Mouse (Mus musculus) left cerebral cortex, adult 8-10 months (tissue): ENCODE data around the gene Pitx2. TPM values are rescaled to one million over a fixed set of nuclear protein-coding genes. Genes with fewer than 3 reads are reported as not detected.

Experiments used
- DNase-seq, 2 experiments: peaks; one replicate each; pipeline ENCODE4 v3.0.0; 2022; ENCODE audit warnings: low spot score in 2 of 2
- total RNA-seq, 4 experiments: library from RNA; stranded (reverse); gene quantifications; 2 replicates each; pipeline ENCODE4 v1.2.4; 2022

Pitx2 gene
- total RNA-seq = not detected

DNA sequence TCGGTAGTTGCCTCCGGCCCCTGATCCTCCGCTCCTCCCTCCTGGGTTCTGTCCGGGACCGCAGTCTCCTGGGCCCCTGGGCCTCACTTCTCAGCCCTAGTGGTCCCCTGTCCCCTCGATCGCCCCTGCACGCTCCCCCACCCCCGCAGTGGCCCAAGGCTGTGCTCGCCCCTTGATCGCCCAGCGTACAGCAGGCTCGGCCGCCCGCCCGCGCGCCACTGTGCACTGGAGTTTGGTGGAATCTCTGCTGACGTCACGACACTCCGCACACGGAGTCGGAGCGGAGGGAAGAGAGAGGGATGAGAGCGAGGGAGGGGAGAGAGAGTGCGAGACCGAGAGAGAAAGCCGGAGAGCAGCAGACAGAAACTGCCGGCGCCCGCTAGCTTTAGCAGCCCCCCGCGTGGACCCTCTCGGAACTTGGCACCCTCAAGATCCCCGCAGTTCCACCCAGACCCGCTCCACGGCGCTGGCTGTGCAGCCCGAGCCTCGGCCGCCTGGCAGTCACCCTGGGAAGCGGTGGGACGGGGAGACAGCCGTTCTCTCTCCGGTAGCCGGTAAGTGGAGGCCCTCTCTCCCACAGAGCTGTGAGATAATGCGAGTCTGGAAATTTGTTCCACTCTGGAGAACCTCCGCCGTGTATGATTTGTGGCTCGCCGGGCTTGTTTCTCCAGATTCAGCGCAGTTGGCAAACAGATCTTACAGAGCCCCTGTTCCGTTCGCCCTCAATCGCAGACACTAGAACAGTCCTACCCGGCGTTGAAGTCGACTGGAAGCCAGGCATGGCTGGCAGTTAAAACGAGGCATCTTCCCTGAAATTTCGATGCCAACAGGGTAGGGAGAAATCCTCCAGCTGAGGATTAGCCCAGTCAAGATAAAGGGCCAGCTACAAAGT is at the start of gene Pitx2:
Gene Pitx2 (plus strand): TSS at position 270 of the 892 bp plus-strand sequence.
- no peak for DNase-seq

DNA sequence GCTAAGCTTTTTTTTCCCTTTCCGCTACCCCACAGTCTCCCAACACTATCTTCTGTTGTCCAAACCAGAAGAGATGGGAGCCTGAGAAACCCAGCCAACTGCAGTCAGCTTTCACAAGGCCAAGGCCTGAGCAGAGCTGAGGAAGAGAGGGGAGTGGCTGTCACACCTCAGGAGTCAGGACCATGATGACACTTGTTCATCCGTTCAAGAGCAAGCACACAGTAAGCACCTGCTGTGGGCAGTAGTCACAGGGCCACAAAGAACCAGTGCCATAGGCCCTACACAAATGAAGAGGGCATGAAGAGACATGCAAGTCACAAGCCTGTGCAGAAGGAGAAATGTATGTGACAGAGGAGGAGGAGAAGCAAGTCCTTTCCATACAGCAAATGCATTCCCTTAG is 49.7 kb upstream of the Pitx2 start:
- DNase-seq = no peak

DNA sequence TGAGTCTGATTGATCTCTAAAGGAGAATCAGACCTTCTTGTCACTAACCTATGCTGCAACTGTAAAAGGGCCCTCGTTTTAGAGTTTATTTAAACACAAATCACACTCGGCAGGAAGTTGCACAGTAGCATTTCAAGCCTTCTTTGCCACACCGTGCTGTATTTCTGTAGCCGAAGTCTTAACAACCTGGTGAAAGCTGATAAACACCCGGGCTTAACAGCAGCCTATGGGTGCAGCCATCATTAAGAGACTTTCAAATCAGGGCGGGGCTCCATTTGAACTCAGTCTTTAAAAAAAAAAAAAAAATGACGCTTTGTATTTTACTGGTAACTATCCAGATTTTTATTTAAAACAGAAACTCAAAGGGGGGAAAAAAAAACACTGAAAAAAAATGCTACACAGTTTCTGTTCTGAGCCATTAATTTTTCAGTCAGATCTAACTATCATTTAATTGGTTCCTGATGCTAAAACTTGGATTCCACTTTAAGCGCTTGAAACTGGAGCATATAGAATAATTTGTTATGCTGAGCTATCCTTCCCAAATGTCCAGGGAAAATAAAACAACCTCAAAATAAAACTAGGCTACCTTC is 48.5 kb upstream of the Pitx2 start:
- no peak for DNase-seq

DNA sequence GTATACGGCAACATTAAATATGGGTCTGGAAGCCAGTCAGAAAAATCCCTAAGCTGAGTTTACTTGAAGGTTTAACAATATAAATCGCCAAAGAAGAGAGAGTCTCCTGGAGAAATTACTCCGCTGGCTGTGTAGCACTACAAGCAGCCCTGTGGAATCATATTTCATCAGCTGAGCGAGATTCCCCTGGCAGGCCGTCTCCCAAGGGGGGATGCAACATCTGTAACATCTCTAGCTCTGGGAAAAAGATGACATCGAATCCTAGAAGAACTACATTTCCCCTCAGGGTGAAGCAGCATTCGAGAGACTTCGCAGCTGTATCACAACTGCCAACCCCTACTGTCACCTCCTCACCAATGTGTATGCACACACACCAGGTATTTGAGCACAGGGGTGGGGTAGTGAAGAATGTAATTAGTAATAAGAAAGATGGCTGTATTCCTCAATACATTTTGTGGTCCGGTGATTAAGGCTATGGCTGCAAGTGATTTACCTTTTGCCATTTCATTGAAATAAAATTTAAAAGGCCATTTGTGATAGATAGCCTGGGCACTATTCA is 40.8 kb upstream of the Pitx2 start:
- no peak for DNase-seq

DNA sequence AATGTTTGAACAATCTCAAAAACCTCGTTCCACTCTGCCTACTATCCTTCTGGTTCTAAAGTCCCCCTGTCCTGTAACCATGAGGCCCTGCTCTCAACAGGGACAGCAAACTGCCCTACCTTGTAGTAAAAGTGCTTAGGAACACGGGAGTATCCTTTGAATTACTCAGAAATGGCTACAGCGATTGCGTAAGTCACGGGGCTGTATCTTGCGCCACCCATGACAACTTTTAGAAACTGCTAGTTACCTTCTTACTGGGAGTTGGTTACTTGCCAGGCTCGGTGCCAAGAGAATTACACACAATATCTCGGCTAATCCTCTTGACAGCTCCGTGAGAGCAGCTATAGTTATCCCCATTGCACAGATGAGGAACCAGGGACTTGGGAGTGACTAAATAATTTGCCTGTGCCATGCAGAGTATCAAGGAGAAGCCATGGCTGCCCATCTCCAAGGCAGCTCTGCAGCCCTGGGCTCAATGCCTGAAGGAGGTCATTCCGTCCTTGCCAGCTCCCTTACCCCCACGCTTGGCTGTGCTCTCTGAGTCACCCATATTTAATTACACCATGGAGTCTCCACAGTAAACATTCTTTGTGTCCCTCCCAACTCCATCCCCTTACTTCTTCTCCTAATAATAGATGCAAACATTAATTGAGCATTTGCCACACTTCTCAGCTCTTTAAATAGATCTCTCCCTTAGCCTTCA is 38.2 kb upstream of the Pitx2 start:
- no peak for DNase-seq

DNA sequence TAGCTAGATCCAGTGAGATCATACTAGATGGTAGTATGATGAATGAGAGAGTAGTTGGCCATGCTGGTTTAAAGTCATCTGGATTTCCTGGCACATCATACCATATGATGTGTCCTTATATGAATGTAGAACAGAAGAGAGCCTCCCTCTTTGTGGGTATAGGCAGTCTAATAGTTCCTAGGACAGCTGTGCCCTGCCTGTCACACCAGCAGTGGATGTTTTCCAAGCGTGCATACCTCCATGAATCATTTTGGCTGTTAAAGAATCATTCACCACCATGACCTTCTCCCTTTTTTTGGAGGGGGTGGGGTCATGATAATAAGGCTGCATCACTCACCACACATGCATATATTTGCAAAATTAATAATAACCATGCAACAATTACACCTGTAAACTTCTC is 35.4 kb upstream of the Pitx2 start:
- DNase-seq = no peak

DNA sequence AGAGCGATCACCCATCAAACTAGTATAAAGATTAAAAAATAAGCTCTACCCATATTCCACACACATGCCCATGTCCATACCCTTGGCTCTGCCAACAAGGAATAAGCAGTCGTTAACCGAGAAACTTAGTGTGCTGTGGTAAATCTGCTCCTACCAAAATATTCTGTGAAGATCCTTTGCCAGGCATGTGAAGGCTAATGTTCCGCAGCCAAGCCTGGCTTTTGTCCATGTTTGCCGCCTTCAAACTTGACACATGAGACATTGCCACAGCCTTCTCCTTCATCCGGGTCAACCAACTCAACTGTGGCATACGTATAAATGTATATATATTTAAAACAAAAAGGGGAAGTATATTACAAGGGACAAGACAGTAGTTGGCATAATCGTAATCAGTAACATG is 34.0 kb upstream of the Pitx2 start:
- no peak for DNase-seq

DNA sequence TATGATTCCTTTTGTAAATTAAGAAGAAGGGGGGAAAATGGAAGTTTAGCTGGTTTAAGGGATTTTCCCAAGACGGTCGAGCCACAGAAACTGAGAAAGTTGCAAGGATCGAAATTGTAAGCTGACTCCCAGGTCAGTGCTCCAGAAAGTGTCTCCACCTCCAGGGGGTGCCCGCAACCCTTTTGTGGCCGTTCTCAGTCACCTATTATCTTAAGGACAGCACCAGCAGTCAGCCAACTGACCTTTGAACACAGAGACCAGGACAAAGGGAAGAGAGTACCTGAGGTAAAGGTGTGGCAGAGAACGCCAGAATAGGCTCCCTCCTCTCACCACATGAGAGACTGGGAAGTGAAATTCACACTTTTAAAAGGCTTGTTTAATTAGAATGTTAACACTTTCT is 33.0 kb upstream of the Pitx2 start:
- no peak for DNase-seq

DNA sequence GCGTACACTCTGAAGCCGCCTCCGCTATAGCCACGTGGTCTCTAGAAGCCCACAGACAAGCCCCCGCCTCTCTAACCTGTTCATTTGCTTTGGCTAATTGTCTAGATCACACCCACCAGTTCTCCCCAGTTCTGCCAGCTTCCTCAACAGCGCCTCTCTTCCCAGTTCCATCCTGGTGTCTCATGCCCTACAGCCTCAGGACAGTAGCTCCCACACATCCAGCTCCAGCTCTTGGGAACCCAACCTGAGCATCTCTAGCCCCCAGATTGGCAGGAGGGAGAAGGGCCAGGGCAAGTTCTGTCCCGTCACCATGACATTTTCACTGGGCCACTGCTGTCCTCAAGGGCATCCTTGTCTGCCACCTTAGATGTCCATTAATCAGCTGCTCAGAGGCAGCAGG is 29.3 kb upstream of the Pitx2 start:
- DNase-seq = no peak

DNA sequence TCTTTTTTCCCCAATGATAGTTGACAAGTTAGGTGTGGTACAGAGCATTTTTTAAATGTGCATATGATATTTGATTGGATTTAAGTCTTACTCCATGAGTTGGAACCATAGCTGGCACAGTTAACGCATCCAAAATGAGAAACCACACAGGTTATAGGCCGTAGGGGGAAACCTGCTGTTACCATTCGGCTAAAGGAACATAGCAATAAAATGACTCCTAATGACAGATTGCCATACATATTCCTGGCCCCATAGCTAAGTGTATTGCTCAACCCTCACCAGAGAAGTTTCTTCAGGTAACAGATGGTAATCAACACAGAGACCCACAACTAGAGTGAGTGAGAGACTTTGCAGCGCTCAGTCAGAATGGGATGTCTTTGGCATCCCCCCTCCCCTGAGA is 27.9 kb upstream of the Pitx2 start:
- DNase-seq = no peak

DNA sequence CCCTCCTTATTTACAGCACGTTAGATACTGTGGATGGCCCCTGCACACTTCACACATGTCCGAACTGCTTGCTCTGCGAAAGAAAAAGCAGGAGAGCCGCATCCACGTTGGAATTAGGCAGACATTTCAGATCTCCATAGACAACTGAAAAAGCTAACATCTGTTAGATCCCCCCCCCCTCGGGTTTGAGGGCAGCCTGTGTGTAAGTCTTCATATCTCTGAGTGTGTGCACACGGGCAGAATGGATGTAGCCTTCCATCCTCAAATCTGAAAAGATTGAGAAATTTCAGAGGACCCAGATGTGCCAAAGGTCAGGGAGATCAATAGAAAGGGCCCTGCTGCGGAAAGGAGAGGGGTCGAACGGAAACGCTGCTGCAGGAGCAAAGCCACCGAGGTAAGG is 5.2 kb upstream of the Pitx2 start:
- no peak for DNase-seq

DNA sequence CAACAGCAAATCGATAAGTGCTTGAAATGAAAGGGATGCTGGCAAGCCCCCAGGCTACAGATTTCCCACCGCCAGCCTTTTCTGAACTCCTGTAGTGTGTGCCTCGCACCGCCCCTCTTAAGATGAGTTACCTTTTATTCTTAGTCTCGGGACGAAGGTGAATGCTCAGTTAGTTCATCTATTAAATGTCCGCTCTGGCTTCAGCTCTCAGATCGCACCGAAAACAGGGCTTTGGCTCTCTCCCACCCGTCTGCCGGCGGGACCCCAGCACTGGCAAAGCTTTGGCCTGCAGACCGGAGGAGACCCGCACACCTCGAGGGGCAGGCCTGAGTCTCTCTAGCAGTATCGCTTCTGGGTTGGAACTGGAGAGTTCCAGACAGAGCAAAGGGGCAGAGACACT is 4.6 kb upstream of the Pitx2 start:
- DNase-seq = no peak

DNA sequence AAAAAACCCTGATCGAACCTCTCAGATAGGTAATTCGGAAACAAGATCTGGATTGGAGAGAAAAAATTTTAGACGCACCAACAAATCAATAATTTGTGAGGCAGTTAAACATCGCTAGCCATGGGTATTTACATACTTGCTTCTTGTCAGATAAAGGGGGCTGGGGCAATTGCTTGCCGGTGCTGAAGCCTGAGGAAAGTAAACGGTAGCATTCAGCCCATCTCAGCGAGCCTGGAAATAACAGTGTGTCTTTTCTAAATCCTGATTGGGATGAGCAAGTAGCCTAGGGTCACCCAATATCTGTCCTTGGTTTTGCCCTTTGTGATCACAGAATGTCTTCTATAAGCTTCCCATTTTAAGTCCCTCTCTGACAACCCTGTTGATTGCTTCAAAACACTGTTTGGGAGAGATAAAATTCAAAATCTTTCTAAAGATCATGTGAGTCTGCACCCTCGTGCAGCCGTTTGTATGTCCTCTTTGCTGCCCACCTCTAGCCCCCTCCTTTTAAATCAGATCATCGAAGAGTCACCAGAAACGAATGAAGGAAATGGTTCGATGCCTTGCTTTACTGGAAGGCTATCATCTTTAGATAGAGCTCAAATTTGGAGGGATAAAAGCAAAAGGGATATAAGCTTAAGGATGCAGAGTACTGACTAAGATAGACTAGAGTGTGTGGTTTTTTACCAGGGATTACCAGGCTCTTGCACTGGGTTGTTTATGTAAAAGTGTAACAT is 3.7 kb upstream of the Pitx2 start:
- no peak for DNase-seq

DNA sequence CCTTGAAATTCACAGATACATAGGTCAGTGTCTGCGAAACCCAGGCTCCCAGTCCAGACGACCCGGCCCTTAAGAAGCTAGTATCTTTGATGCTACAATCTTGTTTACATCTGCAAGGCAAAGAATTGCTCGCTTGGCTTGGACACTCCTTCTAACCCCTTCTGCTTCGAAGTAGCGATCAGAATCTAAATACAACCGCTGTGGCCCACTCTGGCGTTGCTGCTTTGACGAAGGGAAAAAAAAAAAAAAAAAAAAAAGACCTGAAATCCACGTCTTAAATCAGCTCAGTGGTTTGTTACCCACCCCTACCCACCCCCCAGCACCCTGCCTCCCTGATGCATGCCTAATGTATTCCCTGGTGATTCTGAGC is 3.1 kb upstream of the Pitx2 start:
- no peak for DNase-seq

DNA sequence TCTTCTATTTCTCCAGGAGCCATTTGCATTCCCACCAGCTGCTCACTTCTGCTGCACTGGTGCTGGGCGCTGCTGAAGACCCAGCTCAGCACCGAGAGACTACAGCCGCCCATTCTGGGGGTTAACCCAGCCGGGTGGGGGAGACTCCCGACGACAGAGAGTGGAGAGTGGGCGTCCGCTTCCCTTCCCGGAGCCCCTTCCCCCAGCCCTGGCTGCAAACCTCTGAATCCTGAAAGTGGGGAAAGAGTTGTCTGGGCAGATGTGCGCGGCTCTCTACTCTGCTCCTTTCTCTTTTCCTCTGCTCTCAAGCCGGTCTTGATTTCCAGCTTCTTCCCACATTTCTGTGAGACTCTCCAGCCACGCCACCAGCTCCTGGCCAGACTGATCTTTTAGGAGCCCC is 2.6 kb upstream of the Pitx2 start:
- no peak for DNase-seq

DNA sequence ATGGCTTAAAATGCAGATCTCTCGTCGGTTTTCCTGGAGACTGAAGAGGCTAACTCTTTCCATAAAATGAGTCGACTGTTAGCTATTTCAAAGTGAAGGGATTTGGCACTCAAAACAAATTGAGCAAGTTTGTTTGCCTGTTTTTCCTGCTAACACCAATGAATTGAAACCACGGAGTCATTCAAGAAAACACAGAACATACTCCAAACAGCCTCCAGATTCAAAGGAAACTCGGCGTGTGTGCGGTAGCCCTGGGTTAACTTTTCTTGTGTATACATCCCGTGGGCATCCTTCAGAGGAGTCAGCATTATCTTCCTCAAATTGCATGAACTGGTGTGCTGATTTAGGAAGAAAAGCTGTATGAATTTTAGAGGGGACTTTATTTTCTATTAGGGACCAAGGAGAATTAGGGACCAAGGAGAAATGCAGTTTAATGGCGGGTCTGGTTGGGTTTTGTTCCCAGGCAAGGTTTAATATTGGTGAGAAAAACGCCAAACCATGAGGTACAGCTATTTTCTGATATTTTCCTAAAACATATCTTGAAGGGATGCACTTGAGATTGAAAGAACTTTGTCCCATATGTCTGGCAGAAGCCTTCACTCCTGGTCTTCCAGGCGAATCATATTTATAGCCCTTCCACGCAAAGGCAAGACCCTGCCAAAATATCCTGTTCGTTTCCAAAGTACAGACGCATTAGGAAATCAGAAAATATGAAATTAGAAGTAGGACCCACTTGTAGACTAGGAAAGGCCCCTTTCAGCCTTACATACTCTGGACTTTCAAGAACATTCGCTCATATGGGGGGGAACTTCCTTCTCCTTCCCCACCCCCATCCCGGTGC is 1.7 kb upstream of the Pitx2 start:
- DNase-seq = no peak

DNA sequence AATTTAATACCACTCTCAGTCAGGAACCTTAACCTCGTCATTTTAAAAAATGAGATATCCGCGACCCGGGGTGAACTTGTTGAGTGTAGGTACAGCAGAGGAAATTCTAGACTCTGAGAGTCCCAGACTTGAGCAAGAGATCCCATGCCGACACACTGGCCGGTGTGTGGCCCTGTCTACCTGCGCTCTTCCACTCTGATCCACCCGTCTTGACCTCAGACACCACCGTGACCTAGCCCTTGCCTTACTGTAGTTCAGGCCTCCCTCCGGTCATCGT is 1.1 kb upstream of the Pitx2 start:
- DNase-seq = no peak

DNA sequence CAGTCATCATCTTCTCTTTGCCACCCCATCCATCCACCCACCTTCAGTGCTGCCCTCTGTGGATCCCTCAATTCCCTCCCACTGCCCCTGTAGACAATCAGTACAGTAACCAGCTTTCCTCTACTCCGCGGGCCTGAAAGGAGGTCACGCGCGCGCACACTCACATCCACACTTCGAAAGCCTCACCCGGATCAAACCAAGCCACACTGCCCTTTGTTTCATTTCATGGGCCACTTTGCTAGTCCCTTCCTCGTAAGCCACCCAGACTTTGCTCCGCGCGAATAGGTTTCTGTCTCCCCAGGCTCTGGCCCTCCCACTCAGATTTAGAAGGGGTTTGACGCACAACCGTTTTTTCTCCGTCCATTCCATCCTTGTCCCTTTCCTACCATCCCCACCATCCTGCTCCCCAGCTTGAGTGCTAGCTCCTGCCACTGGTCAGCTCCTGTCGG is 494 bp upstream of the Pitx2 start:
- no peak for DNase-seq

DNA sequence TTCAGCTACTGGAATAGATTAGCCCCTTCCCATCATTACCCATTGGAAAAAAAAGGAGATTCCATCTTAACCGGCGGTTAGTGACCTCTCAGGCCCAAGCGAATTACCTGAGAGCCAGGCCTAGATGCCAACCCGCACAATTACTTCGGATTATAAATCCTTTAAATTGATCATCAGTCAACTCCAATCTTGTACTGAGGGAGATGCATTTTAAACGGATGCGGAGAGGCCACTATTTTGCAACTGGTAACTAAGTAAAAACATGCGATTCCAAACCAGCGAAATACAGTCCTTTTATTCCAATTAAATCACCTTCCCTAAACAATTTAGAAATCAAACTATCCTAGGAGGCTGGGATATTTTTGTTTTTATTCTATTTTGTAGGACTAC is 818 bp downstream of the Pitx2 start:
- no peak for DNase-seq

DNA sequence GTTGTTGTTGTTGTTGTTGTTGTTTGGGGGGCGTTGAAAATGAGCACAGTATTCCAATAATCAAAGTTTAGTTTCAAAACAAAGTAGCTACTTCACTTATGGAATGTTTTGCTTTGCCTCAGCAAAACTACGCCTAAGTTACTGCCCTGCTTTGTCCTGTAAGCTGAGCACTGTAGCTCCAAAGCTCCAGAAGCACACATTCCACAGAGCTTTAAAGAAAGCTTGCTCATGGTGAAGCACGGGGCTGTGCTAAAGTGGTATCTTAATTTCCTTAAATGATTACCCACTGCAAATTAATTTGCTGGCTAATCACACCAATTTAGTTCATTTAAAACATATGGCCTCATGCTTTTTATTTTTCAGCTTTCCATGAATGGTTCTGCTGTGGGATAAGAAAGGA is 1.5 kb downstream of the Pitx2 start:
- DNase-seq = no peak

DNA sequence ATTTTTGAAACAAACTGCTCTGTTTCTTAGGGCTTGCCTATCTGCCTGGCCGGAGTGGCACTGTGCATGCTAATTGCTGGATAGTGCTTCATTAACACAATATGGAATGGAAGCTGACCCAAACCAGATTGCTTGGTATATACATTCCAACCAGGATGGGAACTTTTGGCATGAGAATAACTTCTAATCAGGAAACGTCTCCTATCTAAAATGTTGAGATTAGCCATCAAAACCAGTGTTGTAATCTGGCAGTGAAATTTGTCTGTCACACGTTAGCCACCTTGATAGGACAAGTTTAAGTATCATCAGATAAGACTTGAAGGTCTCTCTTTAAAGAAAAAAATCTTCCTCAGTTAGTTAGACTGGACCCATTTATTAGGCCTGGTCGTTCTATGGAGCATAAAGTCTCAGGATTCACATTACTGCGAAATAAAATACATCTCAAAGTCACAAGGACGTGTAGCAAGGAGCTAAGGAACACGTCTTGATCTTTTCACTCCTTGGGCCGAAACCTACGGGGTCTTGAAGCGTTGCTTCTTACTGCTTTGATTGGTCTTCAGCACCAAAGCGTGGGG is 2.1 kb downstream of the Pitx2 start:
- no peak for DNase-seq
